Mouse (Mus musculus) erythroid progenitor cell, adult 5-6 weeks (primary cell): Measurements from ENCODE around the gene Clip2. TPM values are rescaled to one million over a fixed set of nuclear protein-coding genes. Genes with fewer than 3 reads are reported as not detected.

ENCODE experiments used
- ATAC-seq: replicated peaks from 2 replicates; pipeline ENCODE4 v1.8.0; 2016; ENCODE audit warnings: moderate number of reproducible peaks, mild to moderate bottlenecking, moderate TSS enrichment, inconsistent platforms; ENCODE audit not compliant: poor library complexity, low FRiP score, severe bottlenecking
- total RNA-seq, 2 experiments: library from RNA; stranded (forward) in 1 of 2; stranded (reverse) in 1 of 2; fragments of 150-400 nt in 1 of 2; fragments of 186-747, 209-891 nt in 1 of 2; gene quantifications; 2 replicates each; pipeline versions ENCODE4 v1.2.3 to v1.2.4; 2015 to 2017; ENCODE audit warnings: low replicate concordance in 2 of 2

The Clip2 gene
- total RNA-seq (2015; ENCODE audit: low replicate concordance) (0.84 TPM in 1 of 2 replicates, not detected in the other), total RNA-seq (2017; ENCODE audit: low replicate concordance) (0.68 and 0.77 TPM in 2 replicates)

DNA sequence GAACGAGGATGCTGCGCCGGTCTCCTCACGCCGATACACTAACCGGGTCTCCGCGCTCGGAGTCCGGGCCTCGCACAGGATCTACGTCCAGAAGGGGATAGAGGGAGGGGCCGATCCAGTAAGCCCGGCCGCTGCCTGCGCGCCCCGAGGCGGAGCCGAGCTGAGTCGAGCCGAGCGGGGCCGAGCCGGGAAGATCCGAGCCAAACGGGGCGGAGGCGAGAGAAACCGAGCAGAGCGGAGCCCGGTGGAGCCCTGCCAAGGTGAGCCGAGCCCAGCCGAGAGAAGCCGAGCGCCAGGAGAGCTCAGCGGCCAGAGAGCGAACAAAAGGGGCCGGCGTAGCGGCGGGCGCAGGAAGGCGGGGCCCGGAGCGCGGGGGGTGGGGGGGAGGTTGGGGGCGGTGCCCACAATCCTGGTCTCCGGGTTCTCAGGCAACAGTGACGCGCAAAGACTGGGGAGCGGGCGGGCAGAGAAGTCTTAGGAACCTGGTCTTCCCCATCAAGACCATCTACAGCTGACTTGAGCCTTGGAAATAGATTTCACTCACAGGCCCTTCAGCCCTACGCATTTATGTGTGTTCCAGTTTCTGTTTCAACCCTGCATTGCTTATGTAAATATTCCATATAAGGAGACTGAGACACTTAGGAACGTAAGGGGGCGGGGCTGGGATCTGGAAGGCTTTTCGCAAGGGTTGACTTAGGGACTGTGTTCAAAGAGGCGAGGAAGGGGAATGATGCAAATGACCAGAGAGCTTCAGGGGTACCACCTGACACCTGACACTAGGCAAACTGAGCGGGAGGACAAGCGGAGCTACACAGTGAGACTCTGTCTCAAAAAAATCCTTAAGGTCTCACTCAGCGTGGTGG, at the start of gene Clip2:
Gene Clip2, minus strand, starts transcription at position 325 of the 863 bp plus-strand sequence.
- ATAC-seq = peak; percentile 79

DNA sequence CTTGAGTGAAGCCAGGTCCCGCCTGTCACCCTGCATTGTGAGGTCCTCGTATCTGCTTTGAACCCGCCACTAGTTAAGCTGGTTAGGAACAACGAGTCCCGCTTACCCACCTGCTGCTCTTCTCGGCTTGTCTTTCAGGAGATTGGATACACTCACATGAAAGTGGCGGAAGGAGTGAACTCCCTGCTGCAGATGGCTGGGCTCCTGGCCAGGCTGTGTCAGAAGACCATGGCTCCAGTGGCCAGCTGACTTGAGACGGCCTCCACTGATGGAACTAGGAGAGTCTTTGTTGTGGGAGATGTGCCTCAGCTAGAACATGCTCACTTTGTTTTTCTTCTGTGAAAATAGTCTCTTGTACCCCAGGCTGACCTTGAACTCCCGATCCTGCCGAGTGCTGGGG, 45.5 kb upstream of the Clip2 start:
- no peak for ATAC-seq

DNA sequence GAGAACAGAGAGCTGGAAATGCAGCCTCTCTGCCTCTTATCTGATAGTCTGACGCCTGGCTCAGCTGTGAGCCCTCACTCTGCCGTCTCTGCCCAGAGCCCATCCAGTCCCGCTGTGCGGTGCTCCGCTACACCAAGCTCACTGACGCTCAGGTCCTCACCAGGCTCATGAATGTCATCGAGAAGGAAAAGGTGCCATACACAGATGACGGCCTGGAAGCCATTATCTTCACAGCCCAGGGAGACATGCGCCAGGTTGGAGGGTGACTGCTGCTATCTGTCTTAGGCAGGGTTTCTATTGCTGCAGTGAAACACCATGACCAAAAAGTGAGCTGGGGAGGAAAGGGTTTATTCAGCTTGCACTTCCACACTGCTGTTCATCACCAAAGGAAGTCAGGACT, 40.9 kb upstream of the Clip2 start:
- peak; percentile 83 for ATAC-seq

DNA sequence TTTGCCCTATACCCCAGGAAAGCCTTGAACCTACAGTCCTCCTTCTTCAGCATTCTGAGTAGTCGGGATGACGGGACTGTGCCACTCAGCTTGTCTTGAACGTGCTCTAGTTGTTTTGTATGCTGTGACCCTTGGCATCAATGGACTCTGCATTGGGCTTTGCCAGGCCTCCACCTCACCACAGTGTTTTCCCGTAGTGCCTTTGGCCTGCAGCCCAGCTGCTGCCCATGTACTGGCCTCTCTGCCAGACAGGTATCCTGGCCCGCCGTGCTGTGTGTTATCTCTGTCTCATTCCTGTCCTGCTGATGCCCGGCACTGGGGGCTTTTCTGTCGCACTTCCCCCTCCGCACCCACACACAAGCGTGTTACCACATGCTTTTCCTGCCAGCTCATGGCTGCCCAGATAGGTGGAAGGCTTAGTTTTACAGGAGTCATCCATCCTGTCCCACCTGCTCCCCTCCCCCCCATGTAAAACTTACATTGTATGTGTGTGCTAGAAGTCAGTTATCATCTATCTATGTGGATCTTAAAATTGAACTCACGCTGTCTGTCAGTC, 39.9 kb upstream of the Clip2 start:
- no peak for ATAC-seq

DNA sequence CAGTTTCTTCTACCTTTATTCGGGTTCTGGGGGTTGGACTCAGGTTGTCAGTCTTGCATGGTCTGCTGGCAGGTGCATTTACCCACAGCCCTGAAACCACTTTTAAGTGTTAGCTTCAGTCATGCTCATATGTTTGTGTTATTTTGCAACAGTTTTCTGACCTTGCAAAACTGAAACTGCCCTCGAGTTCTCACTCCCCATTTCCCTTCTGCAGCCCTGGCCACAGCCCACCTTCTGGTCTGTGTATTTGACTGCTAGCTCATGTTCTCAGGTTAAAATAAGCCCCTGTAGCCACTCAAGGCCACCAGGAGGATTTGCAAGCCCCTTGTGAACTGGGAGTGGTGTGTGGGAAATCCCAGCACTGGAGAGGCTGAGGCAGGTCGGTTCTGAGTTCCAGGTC, 37.7 kb upstream of the Clip2 start:
- no peak for ATAC-seq

DNA sequence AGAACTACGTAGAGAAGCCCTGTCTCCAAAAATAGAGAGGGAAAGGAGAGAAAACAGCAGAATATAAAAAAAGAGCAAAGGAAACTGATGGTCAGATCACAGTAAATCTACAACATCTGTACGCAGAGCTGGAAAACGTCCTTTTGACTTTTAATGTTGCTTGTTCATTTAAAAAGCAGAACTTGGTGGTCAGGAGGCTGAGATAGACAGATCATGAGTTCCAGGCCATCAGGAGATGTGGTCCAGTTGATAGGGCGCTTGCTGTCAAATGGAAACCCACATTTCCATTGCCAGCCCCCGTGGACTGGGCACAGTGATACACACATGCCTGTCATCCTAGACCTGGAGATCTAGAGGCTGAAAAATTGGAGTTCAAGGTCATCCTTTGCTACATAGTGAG, 32.6 kb upstream of the Clip2 start:
- no peak for ATAC-seq

DNA sequence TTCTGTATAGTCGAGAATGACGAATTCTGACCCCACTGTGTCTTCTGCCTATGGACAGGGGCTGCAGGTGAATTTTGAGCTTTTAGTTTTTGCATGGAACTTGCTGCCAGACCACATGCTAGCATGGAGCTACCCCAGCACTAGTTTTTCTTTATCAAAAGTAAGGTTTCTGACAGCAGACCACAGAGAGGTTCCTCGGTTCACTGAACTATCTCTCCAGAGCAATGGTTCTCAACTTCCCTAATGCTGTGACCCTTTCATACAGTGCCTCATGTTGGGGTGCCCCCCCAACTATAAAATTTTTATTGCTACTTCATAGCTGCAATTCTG, 31.6 kb upstream of the Clip2 start:
- no peak for ATAC-seq

DNA sequence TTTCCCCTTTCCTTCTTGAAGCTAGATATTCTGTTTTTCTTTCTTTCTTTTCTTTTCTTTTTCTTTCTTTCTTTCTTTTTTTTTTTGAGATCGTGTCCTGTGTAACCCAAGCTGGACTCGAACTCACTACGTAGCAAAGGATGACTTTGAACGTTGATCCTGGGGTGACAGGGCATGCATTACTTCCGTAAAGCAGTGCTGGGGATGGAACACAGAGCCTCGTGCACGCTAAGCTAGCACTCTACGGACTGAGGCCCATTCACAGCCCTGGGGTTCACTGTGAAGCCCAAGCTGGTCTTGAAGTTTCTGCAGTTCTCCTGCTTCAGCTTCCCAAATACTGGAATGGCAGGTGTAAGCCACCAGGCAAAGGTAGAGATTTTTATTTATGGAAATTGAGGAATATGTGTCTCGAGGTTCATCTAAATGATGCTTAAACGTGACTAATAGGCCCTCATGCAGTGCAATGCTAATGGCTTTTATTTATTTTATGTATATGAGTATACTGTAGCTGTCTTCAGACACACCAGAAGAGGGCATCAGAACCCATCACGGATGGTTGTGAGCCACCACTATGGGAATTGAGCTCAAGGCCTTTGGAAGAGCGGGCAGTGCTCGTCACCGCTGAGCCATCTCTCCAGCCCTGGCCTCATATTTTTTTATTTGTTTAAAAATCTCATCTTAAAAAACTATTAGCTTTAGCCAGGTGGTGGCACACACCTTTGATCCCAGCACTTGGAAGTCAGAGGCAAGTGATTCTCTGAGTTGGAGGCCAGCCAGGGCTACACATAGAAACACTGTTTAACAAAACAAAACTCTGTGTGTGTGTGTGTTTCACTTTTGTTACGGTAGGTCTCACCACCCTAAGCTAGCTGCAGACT, 31.0 kb upstream of the Clip2 start:
- ATAC-seq = peak; percentile 40

DNA sequence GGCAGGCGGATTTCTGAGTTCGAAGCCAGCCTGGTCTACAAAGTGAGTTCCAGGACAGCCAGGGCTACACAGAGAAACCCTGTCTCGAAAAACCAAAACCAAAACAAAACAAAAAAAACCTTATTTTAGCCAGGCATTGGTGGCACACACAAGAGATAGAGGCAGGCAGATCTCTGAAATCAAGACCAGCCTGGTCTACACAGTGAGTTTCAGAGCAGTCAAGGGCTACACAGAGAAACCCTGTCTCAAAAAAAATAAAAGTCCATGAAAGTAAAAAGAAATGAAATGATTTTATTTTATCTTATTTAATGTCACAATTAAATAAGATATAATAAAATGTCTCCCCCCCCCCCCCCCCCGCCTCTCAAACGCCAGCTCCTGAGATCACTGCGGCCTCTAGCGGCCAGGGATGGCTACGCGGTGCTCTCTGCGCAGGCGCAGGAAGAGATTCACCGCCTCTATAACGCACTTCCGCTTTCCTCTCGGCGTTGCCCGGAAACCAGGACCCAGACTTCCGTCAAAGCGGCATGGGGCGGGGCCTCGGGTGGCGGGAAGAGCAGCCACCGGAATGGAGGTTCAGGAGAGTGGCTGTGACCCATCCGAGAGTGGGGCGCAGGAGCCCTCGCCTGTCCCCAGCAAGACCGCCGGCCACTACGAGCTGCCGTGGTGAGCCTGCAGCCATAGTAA, 30.1 kb upstream of the Clip2 start:
- peak; percentile 99 for ATAC-seq

DNA sequence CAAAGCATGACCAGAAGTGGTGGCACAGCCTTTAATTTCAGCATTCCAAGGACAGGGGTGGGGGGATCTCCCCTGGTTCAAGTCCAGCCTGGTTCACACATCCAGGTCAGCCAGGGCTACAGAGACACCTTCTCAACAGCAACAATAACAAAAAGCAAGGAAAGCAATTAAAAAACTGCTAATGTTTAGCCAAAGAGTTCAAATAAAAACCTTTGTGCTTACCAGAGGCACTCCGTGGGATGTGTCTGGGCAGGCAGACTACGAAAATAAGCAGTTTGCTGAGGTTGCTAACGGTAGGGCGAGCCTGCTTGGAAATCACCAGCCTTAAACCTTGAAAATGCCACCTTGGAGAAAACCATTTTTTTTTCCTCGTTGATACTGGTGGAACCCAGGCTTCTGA, 28.9 kb upstream of the Clip2 start, which contains the start of gene Rfc2:
Gene Rfc2, plus strand, starts transcription at position 221 of the 400 bp plus-strand sequence.
- ATAC-seq = no peak

DNA sequence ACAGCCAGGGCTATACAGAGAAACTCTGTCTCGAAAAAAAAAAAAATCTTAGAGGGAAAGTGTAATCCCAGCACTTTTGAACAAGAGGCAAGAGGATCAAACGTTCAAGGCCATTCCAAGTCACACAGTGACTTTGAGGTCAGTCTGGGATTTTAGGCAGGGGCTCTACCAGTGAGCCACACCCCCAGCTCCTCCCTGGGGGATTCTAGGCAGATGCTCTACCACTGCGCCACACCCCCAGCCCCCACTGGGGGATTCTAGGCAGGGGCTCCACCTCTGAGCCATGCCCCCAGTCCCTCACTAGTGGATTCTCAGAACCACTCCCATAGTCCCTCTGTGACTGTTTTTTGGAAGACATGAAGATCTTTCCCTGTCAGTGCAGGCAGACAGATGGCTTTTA, 26.9 kb upstream of the Clip2 start:
- no peak for ATAC-seq

DNA sequence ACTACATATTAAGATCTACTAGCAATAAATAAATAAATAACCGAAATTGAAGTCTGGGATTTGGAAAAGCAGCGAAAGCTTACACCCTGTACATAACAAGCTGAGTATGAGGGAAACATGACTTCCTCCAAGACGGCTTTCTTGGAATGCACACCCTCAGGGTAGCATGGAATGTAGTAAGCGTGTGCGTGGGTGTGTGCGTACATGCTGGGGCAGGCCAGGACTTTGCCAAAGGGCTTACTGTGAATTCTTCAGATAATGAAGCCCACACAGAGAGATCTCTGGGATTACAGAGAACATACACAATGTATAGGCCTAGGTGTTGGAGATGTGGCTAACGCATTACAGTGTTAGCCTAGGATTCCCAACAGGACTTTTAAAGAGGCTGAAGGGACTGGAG, 25.3 kb upstream of the Clip2 start:
- ATAC-seq = no peak

DNA sequence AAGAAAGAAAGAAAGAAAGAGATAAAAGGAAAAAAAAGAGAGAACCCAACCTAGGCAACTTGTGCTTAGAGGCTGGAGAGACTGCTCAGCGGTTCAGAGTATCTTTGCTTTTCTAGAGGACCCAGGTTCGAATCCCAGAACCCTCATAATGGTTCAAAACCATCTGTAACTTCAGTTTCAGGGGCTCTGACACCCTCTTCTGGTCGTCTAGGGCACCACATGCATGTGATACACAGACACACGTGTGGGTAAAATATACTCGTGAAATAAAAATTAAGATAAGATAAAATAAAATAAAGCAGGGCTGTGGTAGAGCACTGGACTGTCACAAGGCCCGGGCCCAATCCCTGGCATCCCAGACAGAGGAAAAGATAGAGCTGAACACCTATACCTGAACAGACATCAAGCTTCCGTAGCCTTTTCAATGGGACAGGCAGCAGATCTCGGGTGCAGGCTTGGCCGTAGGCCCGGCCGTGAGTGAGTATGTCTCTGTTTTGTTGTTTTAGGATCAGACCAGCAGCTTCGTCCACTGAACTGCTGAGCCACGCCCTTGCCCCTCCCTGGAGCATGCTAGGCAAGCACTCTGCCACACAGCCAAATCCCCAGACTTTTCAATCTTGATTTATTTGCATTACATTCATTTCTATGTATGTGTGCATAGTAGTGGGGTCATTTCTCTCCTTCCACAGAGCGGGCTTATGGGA, 24.4 kb upstream of the Clip2 start:
- ATAC-seq = peak; percentile 61; the same call in 1 of the 2 replicates

DNA sequence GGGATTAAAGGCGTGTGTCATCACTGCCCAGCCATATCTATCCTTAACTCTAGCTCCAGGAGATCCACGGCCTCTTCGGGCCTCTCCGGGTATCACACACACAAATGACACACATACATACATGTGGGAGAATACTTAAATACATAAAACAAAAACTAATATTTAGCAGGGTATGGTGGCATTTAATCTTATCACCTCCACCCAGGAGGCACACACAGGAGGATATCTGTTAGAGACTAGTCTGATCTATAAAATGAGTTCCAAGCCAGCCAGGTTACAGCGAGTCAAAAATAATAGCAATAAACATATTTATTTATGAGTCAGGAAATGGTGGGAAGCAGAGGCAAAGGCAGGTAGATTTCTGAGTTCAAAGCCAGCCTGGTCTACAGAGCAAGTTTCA, 23.6 kb upstream of the Clip2 start:
- no peak for ATAC-seq

DNA sequence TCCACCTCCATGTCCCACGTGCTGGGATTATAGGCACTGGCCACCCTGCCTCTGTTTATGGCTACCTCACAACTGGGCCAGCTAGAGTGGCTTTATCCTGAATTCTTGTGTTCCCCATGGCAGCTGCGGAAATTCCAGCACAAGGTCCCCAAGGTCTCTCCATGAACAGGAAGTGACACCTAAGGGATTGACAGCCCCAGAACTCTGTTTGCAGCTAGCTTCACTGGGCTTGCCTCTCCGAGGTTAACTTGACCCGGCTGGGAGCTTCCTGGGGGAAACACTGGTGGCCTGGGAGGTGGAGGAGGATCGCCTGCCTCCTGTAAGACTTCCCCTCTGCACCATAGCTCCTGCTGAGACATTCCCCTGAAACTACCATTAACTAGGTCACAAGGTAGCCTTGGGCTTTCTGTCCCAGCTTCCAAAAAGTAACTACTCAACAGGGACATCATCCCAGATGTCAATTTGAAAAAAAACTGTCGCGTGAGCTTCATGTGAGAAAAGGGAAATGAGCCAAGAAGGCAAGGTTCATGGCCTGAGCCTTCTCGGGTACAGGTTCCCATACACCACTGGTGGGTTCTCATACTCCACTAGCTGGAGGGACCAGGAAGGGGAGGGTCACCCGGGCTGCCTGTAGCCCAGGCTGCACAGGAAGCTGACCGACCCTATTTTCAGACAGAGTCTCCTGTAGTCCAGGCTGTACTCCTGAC, 20.4 kb upstream of the Clip2 start:
- 0 out of 2 replicates have a peak, but pooled peaks have one; percentile 8 for ATAC-seq

DNA sequence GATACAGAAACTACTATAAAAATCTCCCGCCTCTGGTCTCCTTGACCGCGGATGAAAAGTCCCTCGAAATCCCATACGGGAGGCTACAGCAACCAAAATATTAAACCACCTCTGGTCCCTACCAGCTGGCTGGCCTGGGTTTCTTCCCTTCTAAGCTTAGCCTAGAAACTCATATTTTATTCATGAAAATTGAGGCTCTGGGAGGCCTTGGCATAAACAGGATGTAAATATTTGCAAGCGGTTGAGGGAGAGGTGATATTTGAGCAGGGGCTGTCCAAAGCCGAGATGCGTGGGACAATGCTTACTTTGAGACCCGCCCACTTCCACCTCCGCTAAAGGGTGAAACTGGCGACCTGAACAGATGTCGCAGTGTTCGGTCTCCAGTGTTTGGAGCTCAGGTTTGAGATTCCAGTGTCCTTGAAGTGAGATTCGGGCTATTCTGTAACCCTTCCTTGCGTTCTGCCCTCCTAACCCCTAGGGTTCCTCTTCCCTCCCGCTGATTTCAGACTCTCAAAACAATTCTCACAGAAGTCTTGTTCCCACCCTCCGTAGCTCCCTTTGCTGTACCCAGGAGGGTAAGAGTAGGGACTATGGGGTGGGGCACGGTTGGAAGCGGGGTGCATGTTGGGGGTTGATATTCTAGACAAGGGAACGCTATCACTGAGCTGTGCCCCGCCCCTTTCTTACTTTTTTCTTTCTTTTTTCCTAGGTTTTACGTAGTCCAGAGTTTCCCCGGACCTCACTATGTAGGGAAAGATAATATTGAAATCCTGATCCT, 19.7 kb upstream of the Clip2 start:
- peak; percentile 75 for ATAC-seq

DNA sequence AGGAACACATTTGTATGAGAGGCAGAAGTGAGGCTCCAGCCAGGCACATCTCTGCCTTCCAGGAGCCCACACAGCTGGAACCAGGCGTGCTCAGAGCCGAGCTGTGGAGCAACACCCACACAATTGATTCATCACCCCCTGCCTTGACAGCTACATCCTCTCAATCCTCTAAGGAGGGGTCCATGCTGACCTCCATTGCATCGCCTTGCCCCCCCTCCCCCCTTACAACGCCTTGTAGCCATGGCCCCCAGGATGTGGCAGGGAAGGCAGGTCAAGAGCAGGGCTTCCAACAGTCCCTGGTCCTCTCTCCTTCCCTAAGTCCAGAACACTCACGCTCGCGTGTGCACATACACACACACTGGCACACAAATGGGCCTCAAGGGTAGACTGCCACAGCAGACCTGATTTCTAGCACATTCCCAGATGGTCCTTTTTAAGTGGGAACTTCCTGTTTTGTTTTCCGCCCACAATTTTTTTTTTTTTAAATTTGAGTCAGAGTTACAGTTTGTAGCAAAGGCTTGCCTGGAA, 16.8 kb upstream of the Clip2 start:
- no peak for ATAC-seq

DNA sequence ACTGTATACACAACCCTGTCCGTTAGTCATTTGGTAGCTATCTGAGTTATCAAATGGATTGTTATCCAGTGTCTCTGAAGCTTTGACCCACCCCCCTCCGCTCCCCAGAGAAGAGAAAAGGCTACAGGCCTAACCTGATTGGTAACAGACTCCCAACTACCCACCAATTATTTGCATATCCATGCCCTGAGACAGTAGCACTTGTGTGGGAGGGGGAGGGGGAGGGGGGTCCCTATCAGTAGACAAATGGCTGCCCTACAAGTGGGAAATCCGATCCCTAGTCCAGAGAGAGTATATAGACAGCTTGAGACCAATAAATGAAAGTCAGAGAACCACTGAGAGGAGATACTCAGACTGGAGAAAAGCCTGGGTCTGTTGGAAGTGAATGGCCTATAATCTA, 15.8 kb upstream of the Clip2 start:
- no peak for ATAC-seq
